Mouse (Mus musculus): ENCODE data around the gene Notch1.

DNA sequence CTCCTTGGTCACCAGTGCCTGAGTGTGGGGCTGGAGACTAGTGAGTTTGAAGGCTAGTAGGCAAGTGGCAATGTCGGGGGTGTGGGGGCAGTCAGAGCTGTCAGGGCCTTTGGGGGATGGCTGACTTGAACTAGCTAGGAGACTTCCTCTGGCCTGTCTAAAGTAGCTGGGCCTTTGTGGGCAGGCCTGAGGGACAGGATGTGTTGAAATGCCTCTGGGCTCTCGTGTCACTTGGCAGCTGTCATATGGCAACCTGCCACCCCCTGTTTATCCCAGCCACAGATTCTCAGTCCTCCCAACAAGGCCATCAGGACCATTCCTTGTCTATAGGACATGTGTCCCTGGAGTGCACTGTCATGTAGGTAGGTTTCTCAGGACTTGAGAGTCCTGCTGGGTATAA is 18.2 kb upstream of the Notch1 start:
- TF ChIP-seq POLR2A (IDR thresholded peaks at IDR 0.05; ENCODE audit: extremely low read depth, insufficient read depth, low read length) (no peak), CTCF (IDR thresholded peaks at IDR 0.05; ENCODE audit: low read depth, low read length) (no peak)
